Mouse (Mus musculus) limb, embryonic 11.5 days (tissue): ENCODE data around the gene Slc25a47. TPM values are rescaled to one million over a fixed set of nuclear protein-coding genes. Genes with fewer than 3 reads are reported as not detected.

Experiments
- ATAC-seq: fragments of 200-750 bp; cut with Nextera tagmentation; 2 replicates; pipeline ENCODE4 v1.8.0; 2017; ENCODE audit warnings: low read depth; ENCODE audit not compliant: insufficient number of reproducible peaks, low FRiP score, low TSS enrichment
- DNase-seq: peaks from one replicate; pipeline ENCODE4 v3.0.0-alpha.2; 2015; ENCODE audit warnings: low spot score
- H3K27ac ChIP-seq: fragments of 300-500 bp; sonication (generic); replicated peaks from 2 replicates; pipeline ENCODE4 v1.5.1; 2014; ENCODE audit warnings: low read depth, mild to moderate bottlenecking, low read length
- H3K27me3 ChIP-seq: fragments of 300-500 bp; sonication (generic); 2 replicates; pipeline ENCODE4 v1.6.1; 2014; ENCODE audit warnings: mild to moderate bottlenecking, low read length, mixed read lengths; ENCODE audit not compliant: control insufficient read depth, insufficient read depth
- H3K36me3 ChIP-seq: fragments of 300-500 bp; sonication (generic); 2 replicates; pipeline ENCODE4 v1.6.1; 2014; ENCODE audit warnings: mild to moderate bottlenecking, low read length, moderate library complexity, mixed read lengths; ENCODE audit not compliant: control insufficient read depth, insufficient read depth
- H3K4me1 ChIP-seq: fragments of 300-500 bp; sonication (generic); 2 replicates; pipeline ENCODE4 v1.6.1; 2014; ENCODE audit warnings: low read length, mixed read lengths; ENCODE audit not compliant: control insufficient read depth, insufficient read depth
- H3K4me2 ChIP-seq: fragments of 300-500 bp; sonication (generic); 2 replicates; pipeline ENCODE4 v1.6.1; 2014; ENCODE audit warnings: low read depth, mild to moderate bottlenecking, moderate library complexity; ENCODE audit not compliant: severe bottlenecking
- H3K4me3 ChIP-seq: fragments of 300-500 bp; sonication (generic); 2 replicates; pipeline ENCODE4 v1.5.1; 2014; ENCODE audit warnings: low read depth, low read length
- H3K9ac ChIP-seq: fragments of 300-500 bp; sonication (generic); 2 replicates; pipeline ENCODE4 v1.6.1; 2014; ENCODE audit warnings: mild to moderate bottlenecking, low read length
- H3K9me3 ChIP-seq: fragments of 300-500 bp; sonication (generic); 2 replicates; pipeline ENCODE4 v1.6.1; 2016; ENCODE audit warnings: low read length; ENCODE audit not compliant: control insufficient read depth
- WGBS: fragments of 180-500 bp; shearing (Covaris S2); extraction: QIAGEN DNeasy Blood & Tissue Kit; methylation state at CpG from one replicate; pipeline ENCODE4 v1.1.7; 2014; 5-methylcytosine and 5-hydroxymethylcytosine counted together
- polyA plus RNA-seq: library from polyadenylated mRNA; unstranded; fragments of >200 nt; fragmentation: Nextera tagmentation; extraction: Ambion mirVana; gene quantifications from 2 replicates; pipeline ENCODE4 v1.2.1, GENCODE M21; 2014

The Slc25a47 gene
- polyA plus RNA-seq, 1 experiment from 2014 or later: 18.2 TPM

DNA sequence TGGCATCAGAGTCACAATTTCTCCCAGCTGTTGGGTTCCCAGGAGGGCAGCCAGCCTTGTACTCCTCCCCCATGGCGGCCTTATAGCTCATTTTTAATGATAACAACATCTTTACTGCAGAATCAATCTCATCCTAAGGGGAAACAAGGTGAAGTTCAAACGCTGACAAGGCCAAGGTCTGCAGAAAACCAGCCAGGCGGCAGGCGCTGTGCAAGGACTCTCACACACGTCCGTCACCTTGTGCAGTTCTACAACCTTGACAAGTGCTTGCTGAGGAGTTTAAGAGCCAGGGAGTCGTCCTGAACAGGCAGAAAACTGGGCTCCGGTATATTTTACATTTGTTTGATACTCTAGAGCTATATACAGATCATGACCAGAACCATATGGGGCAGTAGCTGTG lies 46.9 kb downstream of the Slc25a47 start:
- ATAC-seq (no peak), DNase-seq (no peak)
- no peaks in the 10 kb centered on the region for H3K4me1 ChIP-seq
- H3K9me3 ChIP-seq: no peaks in the 10 kb centered on the region
- 94% methylated on average over 8 of the region's 8 CpGs for WGBS
- no peak overlapping the region for H3K27ac ChIP-seq
- H3K4me2 ChIP-seq: no peak overlapping the region
- H3K9ac ChIP-seq: no peak overlapping the region
- no peak overlapping the region for H3K4me3 ChIP-seq
- no peaks in the 10 kb centered on the region for H3K27me3 ChIP-seq
- H3K36me3 ChIP-seq: peaks cover 15% of the 10 kb centered on the region

- Histone ChIP-seq H3K4me3 (no peak overlapping the region), H3K27ac (no peak overlapping the region), H3K9me3 (no peaks in the 10 kb centered on the region), H3K4me1 (no peaks in the 10 kb centered on the region), H3K4me2 (no peak overlapping the region), H3K36me3 (peaks cover 9% of the 10 kb centered on the region), H3K27me3 (no peaks in the 10 kb centered on the region), H3K9ac (no peak overlapping the region)
- 93% methylated on average over 1 of the region's 1 CpGs for WGBS
- DNase-seq (no peak), ATAC-seq (no peak)
These were observed 50.1 kb downstream of the Slc25a47 start for GRCm38 (mm10) chr12:108885906-108886305.

GRCm38 (mm10) chr12:108887077-108887476 lies 51.2 kb downstream of the Slc25a47 start:
- peaks cover 9% of the 10 kb centered on the region for H3K36me3 ChIP-seq
- no peak for ATAC-seq

GRCm38 (mm10) chr12:108888632-108889031 lies 52.8 kb downstream of the Slc25a47 start:
- Histone ChIP-seq H3K27ac (no peak overlapping the region), H3K36me3 (peaks cover 9% of the 10 kb centered on the region), H3K4me2 (no peak overlapping the region), H3K4me1 (peaks cover 7% of the 10 kb centered on the region; the same call in 1 of the 2 replicates), H3K9ac (no peak overlapping the region), H3K4me3 (no peak overlapping the region), H3K27me3 (no peaks in the 10 kb centered on the region), H3K9me3 (no peaks in the 10 kb centered on the region)
- DNase-seq (no peak), ATAC-seq (no peak)
- 63% methylated on average over 4 of the region's 4 CpGs for WGBS

More at GRCm38 (mm10) chr12:108887077-108887476, 51.2 kb downstream of the Slc25a47 start:
- H3K4me1 ChIP-seq: no peaks in the 10 kb centered on the region
- WGBS: 93% methylated on average over 4 of the region's 4 CpGs
- no peaks in the 10 kb centered on the region for H3K9me3 ChIP-seq
- no peaks in the 10 kb centered on the region for H3K27me3 ChIP-seq
- no peak overlapping the region for H3K9ac ChIP-seq
- H3K4me3 ChIP-seq: no peak overlapping the region
- no peak overlapping the region for H3K4me2 ChIP-seq
- no peak overlapping the region for H3K27ac ChIP-seq
- DNase-seq: no peak

DNA sequence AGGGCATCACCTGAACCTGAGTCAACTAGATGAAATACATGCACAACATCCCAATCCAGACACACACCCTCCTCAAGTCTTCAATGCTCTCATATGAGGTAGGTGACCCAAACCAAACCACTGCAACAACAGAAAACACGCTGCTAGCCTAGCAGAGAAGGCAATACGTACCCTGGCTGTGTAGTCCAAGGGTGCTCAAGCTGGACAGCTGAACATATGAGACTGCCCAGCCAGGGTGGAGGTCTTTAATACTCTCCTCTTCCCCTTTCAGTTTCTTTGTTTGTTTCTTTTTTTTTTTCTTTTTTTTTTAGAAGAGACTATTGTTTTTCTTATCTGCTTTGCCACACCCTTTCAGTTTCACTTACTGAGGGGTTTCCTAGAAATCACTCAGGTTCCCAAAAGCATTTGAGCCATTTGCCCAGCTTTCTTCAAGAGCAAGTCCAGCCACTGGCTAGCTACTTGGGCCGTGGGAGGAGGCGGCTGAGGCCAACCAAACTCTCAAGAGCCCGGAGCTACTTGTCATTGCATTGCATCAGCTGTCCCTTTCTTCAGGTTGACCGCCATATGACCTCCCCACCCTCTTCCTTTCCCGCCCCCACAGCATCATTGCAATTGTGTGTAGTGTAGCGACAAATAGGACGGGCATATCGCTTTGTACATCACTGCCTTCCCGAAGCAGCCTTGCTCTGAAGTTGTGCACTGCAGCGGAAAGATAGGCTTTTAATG lies 57.3 kb downstream of the Slc25a47 start, which contains the start of gene Wdr25:
Gene Wdr25 (plus strand): TSS at position 643 of the 726 bp plus-strand sequence.
- WGBS: 26% methylated on average over 12 of the region's 12 CpGs
- no peak for ATAC-seq
- H3K27ac ChIP-seq: no peak within 1 kb of the TSS

GRCm38 (mm10) chr12:108893715-108894431 lies 58.0 kb downstream of the Slc25a47 start, which contains the start of gene Wars:
Gene Wars, minus strand, starts transcription at chr12:108894174.
- no peak within 1 kb of the TSS for H3K27ac ChIP-seq
- H3K36me3 ChIP-seq: no peaks in the 10 kb centered on the region
- H3K4me3 ChIP-seq: peak within 1 kb of the TSS; percentile 92

More for the DNA sequence above, 57.3 kb downstream of the Slc25a47 start, which contains the start of gene Wdr25:
- H3K36me3 ChIP-seq: no peaks in the 10 kb centered on the region; the same call in none of the 2 replicates
- H3K4me1 ChIP-seq: peaks cover 7% of the 10 kb centered on the region; the same call in 1 of the 2 replicates
- no peaks in the 10 kb centered on the region for H3K27me3 ChIP-seq
- no peaks in the 10 kb centered on the region for H3K9me3 ChIP-seq
- H3K4me3 ChIP-seq: peak within 1 kb of the TSS; percentile 92
- peak within 1 kb of the TSS; percentile 92 for H3K4me2 ChIP-seq
- H3K9ac ChIP-seq: peak within 1 kb of the TSS; percentile 82
- no peak for DNase-seq

DNA sequence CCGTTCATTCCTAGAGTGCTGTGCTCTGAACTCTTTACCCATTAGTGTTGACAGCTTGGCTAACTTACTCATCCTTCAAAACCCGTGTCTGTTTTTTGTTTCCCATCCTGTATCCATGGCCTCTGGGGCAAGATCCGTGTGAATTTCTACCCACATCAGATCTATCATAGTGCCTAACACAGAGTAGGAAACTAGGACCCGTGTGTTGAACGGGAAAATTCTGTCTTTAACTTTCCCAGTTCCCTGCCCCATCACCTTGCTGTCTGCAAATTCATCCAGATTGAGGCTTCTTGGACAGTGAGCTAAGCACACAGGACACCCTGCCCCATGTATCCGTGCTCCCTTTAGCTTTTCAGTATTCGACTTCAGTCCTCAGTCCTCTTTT lies 58.6 kb downstream of the Slc25a47 start:
- Histone ChIP-seq H3K9me3 (no peaks in the 10 kb centered on the region), H3K27ac (no peak overlapping the region), H3K4me1 (peaks cover 7% of the 10 kb centered on the region; the same call in 1 of the 2 replicates), H3K9ac (peak overlapping the region; percentile 74), H3K36me3 (no peaks in the 10 kb centered on the region), H3K27me3 (no peaks in the 10 kb centered on the region), H3K4me3 (peak overlapping the region; percentile 92), H3K4me2 (peak overlapping the region; percentile 73)
- DNase-seq: no peak
- ATAC-seq: peak; percentile 22; the same call in 1 of the 2 replicates
- WGBS: 2% methylated on average over 7 of the region's 7 CpGs

More at GRCm38 (mm10) chr12:108893715-108894431, 58.0 kb downstream of the Slc25a47 start, which contains the start of gene Wars:
- H3K9me3 ChIP-seq: no peaks in the 10 kb centered on the region
- DNase-seq: peak; percentile 97
- peak within 1 kb of the TSS; percentile 92 for H3K4me2 ChIP-seq
- H3K4me1 ChIP-seq: peaks cover 7% of the 10 kb centered on the region; the same call in 1 of the 2 replicates
- WGBS: under 1% methylated on average over 58 of the region's 58 CpGs
- ATAC-seq: peak; percentile 98
- H3K27me3 ChIP-seq: no peaks in the 10 kb centered on the region
- peak within 1 kb of the TSS; percentile 82 for H3K9ac ChIP-seq

- no peaks in the 10 kb centered on the region for H3K27me3 ChIP-seq
- H3K4me2 ChIP-seq: no peak overlapping the region
- no peaks in the 10 kb centered on the region for H3K36me3 ChIP-seq
- H3K4me3 ChIP-seq: no peak overlapping the region
- peaks cover 7% of the 10 kb centered on the region; the same call in 1 of the 2 replicates for H3K4me1 ChIP-seq
- WGBS: 79% methylated on average over 3 of the region's 3 CpGs
- no peak for DNase-seq
- H3K9ac ChIP-seq: no peak overlapping the region
- no peak overlapping the region for H3K27ac ChIP-seq
- no peak for ATAC-seq
- H3K9me3 ChIP-seq: no peaks in the 10 kb centered on the region
These were observed 60.2 kb downstream of the Slc25a47 start for GRCm38 (mm10) chr12:108896006-108896405.
